Mouse (Mus musculus): ENCODE results near the gene Sit1.

DNA sequence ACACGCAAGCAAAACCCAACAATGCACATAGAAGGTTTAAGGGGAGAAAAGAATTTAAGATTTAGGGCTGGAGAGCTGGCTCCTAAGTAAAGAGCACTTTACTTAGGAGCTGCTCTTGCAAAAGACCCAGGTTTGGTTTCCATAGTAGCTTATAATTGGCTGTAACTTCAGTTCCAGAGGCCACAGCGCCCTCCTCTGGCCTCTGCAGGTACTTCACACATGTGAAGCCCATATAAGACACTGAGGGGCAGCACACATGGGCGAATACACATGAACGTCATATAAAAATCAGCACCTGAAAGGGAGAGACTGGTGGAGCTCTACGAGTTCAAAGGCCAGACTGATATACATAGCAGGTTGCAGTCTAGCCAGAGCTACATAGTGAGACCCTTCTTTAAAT, 44.3 kb upstream of the Sit1 start:
- TF ChIP-seq CTCF (IDR thresholded peaks at IDR 0.05; ENCODE audit: extremely low read depth, insufficient read depth, insufficient read length, insufficient replicate concordance) (peak; percentile 2; the same call in 1 of the 2 replicates), POLR2A (IDR thresholded peaks at IDR 0.05; ENCODE audit: low read depth, low read length) (no peak)

Measured in spleen, adult 2 months (tissue).